Mouse (Mus musculus): ENCODE data around the gene Homer2.

- TF ChIP-seq GATA1 (IDR thresholded peaks at IDR 0.05; ENCODE audit: borderline replicate concordance, low read length) (no peak), FLI1 (IDR thresholded peaks at IDR 0.05; ENCODE audit: low read length) (no peak)
Measured at GRCm38 (mm10) chr7:81610125-81610524, 97.2 kb downstream of the Homer2 start.

Data from megakaryocyte, embryonic 14.5 days (primary cell).